25 mouse cellular contexts compared by ENCODE assay signal in genomic region chr5:115871153-115871552, GRCm38 (mm10).
"Had no signal": no experiment of that assay in that cellular context is flagged by ENCODE, and none has a peak within 500 bp of the region (broad histone marks: within the 10 kb centered on the region; RNA-seq: fewer than 3 reads in every experiment).

No protein-coding gene starts in this region.

- H3K4me2 ChIP-seq: heart, embryonic 12.5 days; hindbrain, embryonic 12.5 days; hindbrain, embryonic 14.5 days; intestine, embryonic 15.5 days; limb, embryonic 12.5 days; liver, embryonic 11.5 days had no signal

- H3K4me1 ChIP-seq: intestine, embryonic 15.5 days; limb, embryonic 10.5 days; limb, embryonic 12.5 days had no signal

- H3K27me3 ChIP-seq: heart, embryonic 12.5 days; hindbrain, embryonic 12.5 days; intestine, embryonic 15.5 days; limb, embryonic 12.5 days had no signal

- H3K9me3 ChIP-seq: heart, embryonic 10.5 days; heart, embryonic 12.5 days; hindbrain, embryonic 10.5 days; hindbrain, embryonic 12.5 days; intestine, embryonic 15.5 days; limb, embryonic 10.5 days; limb, embryonic 12.5 days had no signal

- DNase-seq: gastrocnemius, adult 2 months; gastrocnemius, postnatal 10 days; gastrocnemius, postnatal 25 days; heart, adult 18-20 months; heart, postnatal 10 days; heart, postnatal 4 days; kidney, adult 18-20 months; kidney, adult 8-10 months; kidney, postnatal 10 days; kidney, postnatal 25 days; kidney, postnatal 4 days; liver had no signal

- H3K4me3 ChIP-seq: gastrocnemius, adult 2 months; heart, embryonic 10.5 days; heart, embryonic 12.5 days; hindbrain, embryonic 10.5 days; hindbrain, embryonic 12.5 days; intestine, embryonic 15.5 days; left cerebral cortex, adult 2 months; limb, embryonic 10.5 days; limb, embryonic 12.5 days had no signal

- ATAC-seq: hindbrain, embryonic 16.5 days; inflammation-experienced regulatory T-cells, adult 6 months; intestine, embryonic 15.5 days; intestine, postnatal 0 days had no signal

- H3K9ac ChIP-seq: heart, embryonic 12.5 days; hindbrain, embryonic 12.5 days; hindbrain, embryonic 14.5 days; intestine, embryonic 15.5 days; limb, embryonic 12.5 days had no signal

- H3K27ac ChIP-seq: gastrocnemius, adult 2 months; heart, embryonic 10.5 days; hindbrain, embryonic 10.5 days; hindbrain, embryonic 12.5 days; hindbrain, embryonic 14.5 days; intestine, embryonic 15.5 days; left cerebral cortex, adult 2 months; limb, embryonic 10.5 days; limb, embryonic 12.5 days had no signal
